Mouse (Mus musculus) forebrain, embryonic 14.5 days (tissue): ENCODE measurements at regions not wholly inside any gene's neighbourhood (a gene's known extent, or its start where the extent isn't known, plus 50 kb on each side); places are given as distances from the start of the nearest gene placed in this dataset.

Source experiments
- ATAC-seq: fragments of 200-750 bp; cut with Nextera tagmentation; 2 replicates; pipeline ENCODE4 v1.8.0; 2017; ENCODE audit warnings: mild to moderate bottlenecking, moderate library complexity
- DNase-seq: peaks from one replicate; pipeline ENCODE4 v3.0.0-alpha.2; 2015; ENCODE audit warnings: low spot score
- H3K27ac ChIP-seq: fragments of 300-500 bp; sonication (generic); 2 replicates; pipeline ENCODE4 v1.5.1; 2014; ENCODE audit warnings: low read depth, mild to moderate bottlenecking, control low read depth, low read length, moderate library complexity
- H3K27me3 ChIP-seq: fragments of 300-500 bp; sonication (generic); replicated peaks from 2 replicates; pipeline ENCODE4 v1.6.1; 2014; ENCODE audit warnings: low read length, control low read depth, mixed read lengths; ENCODE audit not compliant: control insufficient read depth, insufficient read depth
- H3K36me3 ChIP-seq: fragments of 300-500 bp; sonication (generic); 2 replicates; pipeline ENCODE4 v1.6.1; 2014; ENCODE audit warnings: low read length, control low read depth; ENCODE audit not compliant: control insufficient read depth, insufficient read depth
- H3K4me1 ChIP-seq: fragments of 300-500 bp; sonication (generic); 2 replicates; pipeline ENCODE4 v1.6.1; 2014; ENCODE audit warnings: antibody characterized with exemption, low read length, control low read depth; ENCODE audit not compliant: control insufficient read depth, insufficient read depth
- H3K4me2 ChIP-seq: fragments of 300-500 bp; sonication (generic); 2 replicates; pipeline ENCODE4 v1.6.1; 2014; ENCODE audit warnings: mild to moderate bottlenecking, control low read depth, low read length
- H3K4me3 ChIP-seq: fragments of 300-500 bp; sonication (generic); 2 replicates; pipeline ENCODE4 v1.5.1; 2014; ENCODE audit warnings: low read depth, low read length, control low read depth
- H3K9ac ChIP-seq: fragments of 300-500 bp; sonication (generic); 2 replicates; pipeline ENCODE4 v1.6.1; 2014; ENCODE audit warnings: mild to moderate bottlenecking, low read length, control low read depth, moderate library complexity
- H3K9me3 ChIP-seq: fragments of 300-500 bp; sonication (generic); replicated peaks from 2 replicates; pipeline ENCODE4 v1.6.1; 2016; ENCODE audit warnings: low read length, control low read depth, mixed read lengths; ENCODE audit not compliant: control insufficient read depth
- WGBS: fragments of 180-500 bp; shearing (Covaris S2); extraction: QIAGEN DNeasy Blood & Tissue Kit; methylation state at CpG from one replicate; pipeline ENCODE4 v1.1.7; 2014; 5-methylcytosine and 5-hydroxymethylcytosine counted together

GRCm38 (mm10) chr1:144405031-144405430, 156.0 kb upstream of the Rgs1 start:
- no peaks in the 10 kb centered on the region for H3K27me3 ChIP-seq
- H3K27ac ChIP-seq, result no peak overlapping the region
- DNase-seq, result no peak
- 79% methylated on average over 3 of the region's 3 CpGs for WGBS
- H3K9ac ChIP-seq, result no peak overlapping the region
- no peaks in the 10 kb centered on the region; the same call in 1 of the 2 replicates for H3K9me3 ChIP-seq
- ATAC-seq, result no peak
- H3K4me2 ChIP-seq, result no peak overlapping the region
- no peaks in the 10 kb centered on the region for H3K36me3 ChIP-seq
- H3K4me1 ChIP-seq, result no peaks in the 10 kb centered on the region
- H3K4me3 ChIP-seq, result no peak overlapping the region

- ATAC-seq, result peak; percentile 46
- Histone ChIP-seq H3K4me2 (no peak overlapping the region), H3K27me3 (no peaks in the 10 kb centered on the region), H3K9ac (no peak overlapping the region), H3K9me3 (no peaks in the 10 kb centered on the region), H3K27ac (no peak overlapping the region), H3K36me3 (no peaks in the 10 kb centered on the region), H3K4me1 (no peaks in the 10 kb centered on the region), H3K4me3 (no peak overlapping the region)
- WGBS, result 42% methylated on average over 3 of the region's 3 CpGs
- DNase-seq, result peak; percentile 84
Measured at GRCm38 (mm10) chr1:144379991-144380594, 131.1 kb upstream of the Rgs1 start.

GRCm38 (mm10) chr1:144374121-144374520, 125.1 kb upstream of the Rgs1 start:
- ATAC-seq (no peak), DNase-seq (no peak)
- Histone ChIP-seq H3K4me1 (no peaks in the 10 kb centered on the region), H3K36me3 (no peaks in the 10 kb centered on the region), H3K9ac (no peak overlapping the region), H3K4me3 (no peak overlapping the region), H3K9me3 (no peaks in the 10 kb centered on the region), H3K27ac (no peak overlapping the region), H3K4me2 (no peak overlapping the region), H3K27me3 (no peaks in the 10 kb centered on the region)

GRCm38 (mm10) chr1:144367492-144367891, 118.5 kb upstream of the Rgs1 start:
- no peak overlapping the region for H3K4me3 ChIP-seq
- no peaks in the 10 kb centered on the region for H3K9me3 ChIP-seq
- H3K27me3 ChIP-seq, result no peaks in the 10 kb centered on the region
- peak; percentile 74 for DNase-seq
- no peak overlapping the region for H3K27ac ChIP-seq
- no peak; the same call in 1 of the 2 replicates for ATAC-seq
- H3K36me3 ChIP-seq, result no peaks in the 10 kb centered on the region
- WGBS, result 62% methylated on average over 3 of the region's 3 CpGs
- no peaks in the 10 kb centered on the region for H3K4me1 ChIP-seq
- H3K4me2 ChIP-seq, result no peak overlapping the region
- H3K9ac ChIP-seq, result no peak overlapping the region

- H3K4me2 ChIP-seq, result no peak overlapping the region
- 91% methylated on average over 4 of the region's 4 CpGs for WGBS
- no peaks in the 10 kb centered on the region for H3K36me3 ChIP-seq
- DNase-seq (no peak), ATAC-seq (no peak)
- no peak overlapping the region for H3K27ac ChIP-seq
- no peaks in the 10 kb centered on the region for H3K27me3 ChIP-seq
- H3K9ac ChIP-seq, result no peak overlapping the region
- no peak overlapping the region for H3K4me3 ChIP-seq
- no peaks in the 10 kb centered on the region for H3K9me3 ChIP-seq
- H3K4me1 ChIP-seq, result no peaks in the 10 kb centered on the region
Measured at GRCm38 (mm10) chr1:144355560-144356310, 106.7 kb upstream of the Rgs1 start.

- no peaks in the 10 kb centered on the region for H3K4me1 ChIP-seq
- no peaks in the 10 kb centered on the region for H3K27me3 ChIP-seq
- WGBS, result 90% methylated on average over 3 of the region's 3 CpGs
- H3K4me2 ChIP-seq, result no peak overlapping the region
- DNase-seq (no peak), ATAC-seq (no peak)
- no peak overlapping the region for H3K27ac ChIP-seq
- no peaks in the 10 kb centered on the region for H3K36me3 ChIP-seq
- H3K4me3 ChIP-seq, result no peak overlapping the region
- H3K9ac ChIP-seq, result no peak overlapping the region
- no peaks in the 10 kb centered on the region for H3K9me3 ChIP-seq
Measured at GRCm38 (mm10) chr1:144355041-144355440, 106.0 kb upstream of the Rgs1 start.

- no peak overlapping the region for H3K9ac ChIP-seq
- no peaks in the 10 kb centered on the region for H3K9me3 ChIP-seq
- DNase-seq (peak; percentile 27), ATAC-seq (no peak)
- H3K27ac ChIP-seq, result no peak overlapping the region
- no peaks in the 10 kb centered on the region for H3K36me3 ChIP-seq
- no peak overlapping the region for H3K4me3 ChIP-seq
- H3K4me1 ChIP-seq, result no peaks in the 10 kb centered on the region
- no peaks in the 10 kb centered on the region for H3K27me3 ChIP-seq
- H3K4me2 ChIP-seq, result no peak overlapping the region
Measured at GRCm38 (mm10) chr1:144353320-144353719, 104.3 kb upstream of the Rgs1 start.

GRCm38 (mm10) chr1:144343820-144344219, 94.8 kb upstream of the Rgs1 start:
- Histone ChIP-seq H3K9ac (no peak overlapping the region), H3K27ac (no peak overlapping the region), H3K4me1 (no peaks in the 10 kb centered on the region), H3K4me3 (no peak overlapping the region), H3K27me3 (no peaks in the 10 kb centered on the region), H3K9me3 (no peaks in the 10 kb centered on the region), H3K4me2 (no peak overlapping the region), H3K36me3 (no peaks in the 10 kb centered on the region)
- ATAC-seq (no peak), DNase-seq (no peak)
- WGBS, result 98% methylated on average over 1 of the region's 1 CpGs

- Histone ChIP-seq H3K4me3 (no peak overlapping the region), H3K9me3 (no peaks in the 10 kb centered on the region), H3K36me3 (no peaks in the 10 kb centered on the region), H3K27ac (no peak overlapping the region), H3K9ac (no peak overlapping the region), H3K4me2 (no peak overlapping the region), H3K27me3 (no peaks in the 10 kb centered on the region), H3K4me1 (no peaks in the 10 kb centered on the region)
- ATAC-seq (no peak), DNase-seq (no peak)
- 69% methylated on average over 5 of the region's 5 CpGs for WGBS
Measured at GRCm38 (mm10) chr1:144343299-144343698, 94.3 kb upstream of the Rgs1 start.
